Comparison of ENCODE assay signal across 19 mouse cellular contexts in genomic region chr7:96785808-96786207, GRCm38 (mm10).
DNase-seq lines count a peak whose midpoint lies in the region; ATAC-seq lines count a peak whose summit lies in the region.
"Had no signal": no experiment of that assay in that cellular context is flagged by ENCODE, and none has a peak within 500 bp of the region (broad histone marks: within the 10 kb centered on the region; RNA-seq: fewer than 3 reads in every experiment).

No protein-coding gene starts in this region.

- ATAC-seq in forebrain, embryonic 13.5 days: peak; percentile 14; the same call in 1 of the 2 replicates
- no peak; the same call in 1 of the 2 replicates for ATAC-seq in midbrain, embryonic 14.5 days (ENCODE audit: low FRiP score, low TSS enrichment)
- no peak for ATAC-seq in midbrain, embryonic 13.5 days
- no peak for ATAC-seq in forebrain, embryonic 15.5 days (replicated peaks)
- peak; percentile 35; the same call in 1 of the 2 replicates for ATAC-seq in limb, embryonic 13.5 days (ENCODE audit: low FRiP score, low read depth)
- ATAC-seq: intestine, embryonic 15.5 days; lung, postnatal 0 days had no signal

- whole genome bisulfite sequencing in forebrain, embryonic 13.5 days: 25% methylated on average over 9 of the region's 9 CpGs
- WGBS in forebrain, embryonic 10.5 days: 76% methylated on average over 9 of the region's 9 CpGs
- WGBS in midbrain, embryonic 14.5 days: 42% methylated on average over 9 of the region's 9 CpGs
- WGBS in midbrain, embryonic 13.5 days: 39% methylated on average over 9 of the region's 9 CpGs
- WGBS in forebrain, embryonic 15.5 days: 10% methylated on average over 9 of the region's 9 CpGs
- whole genome bisulfite sequencing in limb, embryonic 13.5 days: 20% methylated on average over 9 of the region's 9 CpGs

- DNase-seq in forebrain, embryonic 10.5 days (ENCODE audit: extremely low spot score, low spot score): no peak
- DNase-seq in midbrain, embryonic 14.5 days: peak; percentile 66
- no peak for DNase-seq in ovary, postnatal 36 days (ENCODE audit: low spot score)
- no peak for DNase-seq in heart, postnatal 4 days
- DNase-seq: adrenal gland, adult 8-10 months; cerebellum, adult 11 months; cerebellum, postnatal 14 days; gastrocnemius, adult 2 months; heart, adult 18-20 months; left cerebral cortex, postnatal 4 days; retina, postnatal 1 day; thymus, adult 18-20 months had no signal

- no peak overlapping the region for H3K4me2 ChIP-seq in forebrain, embryonic 13.5 days
- no peak overlapping the region for H3K4me2 ChIP-seq in midbrain, embryonic 14.5 days (ENCODE audit: low read length)
- H3K4me2 ChIP-seq in midbrain, embryonic 13.5 days (replicated peaks): no peak overlapping the region
- H3K4me2 ChIP-seq in forebrain, embryonic 15.5 days (replicated peaks): no peak overlapping the region
- no peak overlapping the region for H3K4me2 ChIP-seq in limb, embryonic 13.5 days (replicated peaks)
- H3K4me2 ChIP-seq: intestine, embryonic 15.5 days had no signal

- H3K9ac ChIP-seq in forebrain, embryonic 13.5 days: no peak overlapping the region
- no peak overlapping the region for H3K9ac ChIP-seq in midbrain, embryonic 14.5 days (replicated peaks; ENCODE audit: low read length)
- no peak overlapping the region for H3K9ac ChIP-seq in midbrain, embryonic 13.5 days (replicated peaks)
- no peak overlapping the region for H3K9ac ChIP-seq in forebrain, embryonic 15.5 days (replicated peaks)
- no peak overlapping the region for H3K9ac ChIP-seq in limb, embryonic 13.5 days
- H3K9ac ChIP-seq: intestine, embryonic 15.5 days; liver, embryonic 14.5 days had no signal

- no peaks in the 10 kb centered on the region for H3K27me3 ChIP-seq in forebrain, embryonic 13.5 days
- H3K27me3 ChIP-seq in forebrain, embryonic 10.5 days (ENCODE audit: poor library complexity, severe bottlenecking): 0 out of 2 replicates have a peak, but pooled peaks cover 5% of the 10 kb centered on the region
- H3K27me3 ChIP-seq in midbrain, embryonic 14.5 days (ENCODE audit: control insufficient read depth, insufficient read depth, low read length): no peaks in the 10 kb centered on the region
- no peaks in the 10 kb centered on the region for H3K27me3 ChIP-seq in midbrain, embryonic 13.5 days
- no peaks in the 10 kb centered on the region for H3K27me3 ChIP-seq in forebrain, embryonic 15.5 days
- peaks cover 26% of the 10 kb centered on the region for H3K27me3 ChIP-seq in limb, embryonic 13.5 days
- H3K27me3 ChIP-seq: intestine, embryonic 15.5 days had no signal

- H3K9me3 ChIP-seq in forebrain, embryonic 13.5 days (replicated peaks): no peaks in the 10 kb centered on the region
- H3K9me3 ChIP-seq in forebrain, embryonic 10.5 days: no peaks in the 10 kb centered on the region
- H3K9me3 ChIP-seq in midbrain, embryonic 14.5 days (ENCODE audit: control insufficient read depth, low read length): no peaks in the 10 kb centered on the region
- H3K9me3 ChIP-seq in midbrain, embryonic 13.5 days: no peaks in the 10 kb centered on the region
- H3K9me3 ChIP-seq in forebrain, embryonic 15.5 days: no peaks in the 10 kb centered on the region
- no peaks in the 10 kb centered on the region for H3K9me3 ChIP-seq in limb, embryonic 13.5 days
- H3K9me3 ChIP-seq: intestine, embryonic 15.5 days had no signal

- H3K4me3 ChIP-seq in forebrain, embryonic 13.5 days: no peak overlapping the region
- H3K4me3 ChIP-seq in forebrain, embryonic 10.5 days: no peak overlapping the region
- no peak overlapping the region for H3K4me3 ChIP-seq in midbrain, embryonic 14.5 days (replicated peaks; ENCODE audit: low read depth, low read length)
- no peak overlapping the region for H3K4me3 ChIP-seq in midbrain, embryonic 13.5 days (replicated peaks)
- H3K4me3 ChIP-seq in forebrain, embryonic 15.5 days: no peak overlapping the region
- no peak overlapping the region for H3K4me3 ChIP-seq in limb, embryonic 13.5 days
- H3K4me3 ChIP-seq: gastrocnemius, adult 2 months; intestine, embryonic 15.5 days had no signal

- H3K27ac ChIP-seq in forebrain, embryonic 13.5 days: peak overlapping the region; percentile 67
- no peak overlapping the region for H3K27ac ChIP-seq in forebrain, embryonic 10.5 days
- H3K27ac ChIP-seq in midbrain, embryonic 14.5 days (replicated peaks; ENCODE audit: low read depth, low read length): no peak overlapping the region
- no peak overlapping the region for H3K27ac ChIP-seq in midbrain, embryonic 13.5 days
- H3K27ac ChIP-seq in forebrain, embryonic 15.5 days (replicated peaks): peak overlapping the region; percentile 85
- H3K27ac ChIP-seq in limb, embryonic 13.5 days: no peak overlapping the region
- H3K27ac ChIP-seq: gastrocnemius, adult 2 months; intestine, embryonic 15.5 days; liver, embryonic 14.5 days had no signal

- H3K36me3 ChIP-seq in forebrain, embryonic 13.5 days (ENCODE audit: poor library complexity, severe bottlenecking): peaks cover 32% of the 10 kb centered on the region
- peaks cover 45% of the 10 kb centered on the region for H3K36me3 ChIP-seq in forebrain, embryonic 10.5 days (replicated peaks)
- no peaks in the 10 kb centered on the region for H3K36me3 ChIP-seq in midbrain, embryonic 14.5 days (ENCODE audit: control insufficient read depth, insufficient read depth, low read length)
- H3K36me3 ChIP-seq in midbrain, embryonic 13.5 days: peaks cover 9% of the 10 kb centered on the region; the same call in 1 of the 2 replicates
- peaks cover 18% of the 10 kb centered on the region; the same call in 1 of the 2 replicates for H3K36me3 ChIP-seq in forebrain, embryonic 15.5 days
- peaks cover 14% of the 10 kb centered on the region for H3K36me3 ChIP-seq in limb, embryonic 13.5 days
- H3K36me3 ChIP-seq: intestine, embryonic 15.5 days had no signal

- peaks cover 24% of the 10 kb centered on the region for H3K4me1 ChIP-seq in forebrain, embryonic 13.5 days
- H3K4me1 ChIP-seq in forebrain, embryonic 10.5 days: peaks cover 19% of the 10 kb centered on the region
- 0 out of 2 replicates have a peak, but pooled peaks cover 6% of the 10 kb centered on the region for H3K4me1 ChIP-seq in midbrain, embryonic 14.5 days (ENCODE audit: control insufficient read depth, insufficient read depth, low read length)
- peaks cover 8% of the 10 kb centered on the region for H3K4me1 ChIP-seq in midbrain, embryonic 13.5 days (replicated peaks)
- H3K4me1 ChIP-seq in forebrain, embryonic 15.5 days: peaks cover 37% of the 10 kb centered on the region
- peaks cover 32% of the 10 kb centered on the region for H3K4me1 ChIP-seq in limb, embryonic 13.5 days
- H3K4me1 ChIP-seq: intestine, embryonic 15.5 days had no signal

Comparison
In these comparisons a context has a peak if more than half of its experiments do, and no peak if none do; other contexts are left out.
1. ATAC-seq: peak in forebrain, embryonic 13.5 days (single experiment) and limb, embryonic 13.5 days (single experiment); none in midbrain, embryonic 14.5 days (single experiment), midbrain, embryonic 13.5 days (single experiment) and forebrain, embryonic 15.5 days (single experiment).
2. H3K27ac ChIP-seq: peak in forebrain, embryonic 13.5 days (single experiment) and forebrain, embryonic 15.5 days (single experiment); none in forebrain, embryonic 10.5 days (single experiment), midbrain, embryonic 14.5 days (single experiment), midbrain, embryonic 13.5 days (single experiment) and limb, embryonic 13.5 days (single experiment).